Mouse (Mus musculus): Measurements from ENCODE around the gene Dtnb. TPM values are rescaled to one million over a fixed set of nuclear protein-coding genes. Genes with fewer than 3 reads are reported as not detected.
"Not testable (repeated sequence)": the region's sequence is repeated elsewhere in the genome, so short reads cannot be mapped to it uniquely, and the experiment has no call there.

Dtnb gene
- total RNA-seq, 2 experiments from 2014 or later: 1.6 to 4.3 TPM

DNA sequence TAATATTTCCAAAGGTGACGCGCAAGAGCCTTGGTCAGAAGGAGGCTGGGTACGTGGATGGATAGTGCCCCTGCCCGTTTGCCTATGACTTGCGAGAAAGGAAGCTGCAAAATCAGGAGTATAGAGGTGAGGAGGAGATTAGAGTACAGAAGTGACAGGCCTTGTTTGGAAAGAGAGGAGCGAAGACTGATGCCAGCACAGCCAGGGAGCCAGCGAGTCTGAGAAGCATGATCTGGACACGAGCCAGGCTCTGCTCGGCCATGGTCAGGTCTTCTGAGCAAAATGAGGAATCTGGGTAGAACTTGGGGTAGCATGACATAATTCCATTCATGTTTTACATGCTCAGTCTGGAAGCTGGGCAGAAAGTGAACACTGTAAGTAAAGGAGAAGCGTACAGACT, 85.6 kb downstream of the Dtnb start:
- DNase-seq: no peak
- intact Hi-C loops (cut with DNase I): no loop called here

DNA sequence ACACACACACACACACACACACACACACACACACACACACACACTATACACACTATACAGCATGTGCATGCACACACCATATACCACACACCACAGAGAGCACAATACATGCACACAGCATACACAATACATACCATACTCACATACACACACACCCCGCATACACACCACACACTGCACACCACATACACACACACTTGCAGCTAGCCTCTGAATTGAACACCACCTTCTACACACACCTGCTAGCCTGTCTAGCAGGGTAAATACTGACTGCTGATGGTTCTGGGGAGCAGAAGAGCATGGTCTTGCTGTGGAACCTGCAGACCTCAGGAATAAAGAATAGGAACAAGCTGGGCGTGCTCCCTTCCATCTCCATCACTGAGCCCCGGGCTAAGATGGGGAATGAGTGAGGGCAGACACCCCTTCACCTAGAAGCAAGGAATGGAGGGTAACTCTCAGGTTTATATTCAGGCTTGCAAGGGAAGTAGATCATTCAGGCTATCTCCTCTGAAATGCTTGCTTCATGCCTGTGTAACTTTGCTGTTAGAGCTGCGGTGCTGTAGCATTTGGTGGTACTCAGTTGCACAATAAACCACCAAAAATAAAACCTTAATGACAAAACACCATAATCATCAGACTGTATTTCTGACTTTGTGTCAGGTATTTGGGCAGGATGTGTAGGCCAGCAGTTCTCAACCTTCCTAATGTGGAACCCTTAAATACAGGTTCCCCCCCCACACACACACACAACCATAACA, 87.6 kb downstream of the Dtnb start:
- intact Hi-C loops (cut with DNase I): loop anchor here (10.0 kb wide), 2 partner anchors 265 to 415 kb away; no protein-coding TSS in a partner anchor
- DNase-seq: no peak

DNA sequence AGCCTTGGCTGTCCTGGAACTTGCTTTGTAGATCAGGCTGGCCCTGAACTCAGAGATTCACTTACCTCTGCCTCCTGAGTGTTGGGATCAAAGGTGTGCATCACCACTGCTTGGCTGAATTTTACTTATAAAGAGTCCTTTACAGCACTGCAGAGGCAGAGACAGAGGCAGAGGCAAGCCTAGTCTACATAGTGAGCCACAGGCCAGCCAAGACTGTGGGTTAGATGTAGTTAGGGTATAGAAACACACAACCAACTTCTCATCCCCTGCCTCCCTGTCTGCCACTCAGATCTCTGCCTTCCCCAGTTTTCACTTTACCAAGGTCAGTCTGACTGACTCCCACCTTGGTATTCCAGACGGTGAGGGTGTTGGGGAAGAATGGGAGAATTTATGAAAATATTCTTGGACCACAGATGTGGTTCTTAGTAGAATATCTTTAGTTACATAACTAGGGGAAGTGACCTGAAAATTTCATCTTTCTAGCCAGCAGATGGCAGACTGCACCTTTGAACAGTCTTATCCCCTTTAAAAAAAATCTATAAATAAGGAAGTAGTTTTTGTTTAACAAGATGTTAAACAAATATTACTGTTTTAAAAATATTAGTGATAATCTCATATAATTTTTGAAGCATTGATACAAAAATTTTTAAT, 88.9 kb downstream of the Dtnb start:
- no peak for DNase-seq
- intact Hi-C loops (cut with DNase I): loop anchor here (10.0 kb wide), 2 partner anchors 264 to 414 kb away; no protein-coding TSS in a partner anchor

- intact Hi-C loops (cut with DNase I): loop anchor here (10.0 kb wide), 2 partner anchors 262 to 412 kb away; no protein-coding TSS in a partner anchor
- no peak for DNase-seq
Observed at GRCm38 (mm10) chr12:3662660-3663059, 90.5 kb downstream of the Dtnb start.

DNA sequence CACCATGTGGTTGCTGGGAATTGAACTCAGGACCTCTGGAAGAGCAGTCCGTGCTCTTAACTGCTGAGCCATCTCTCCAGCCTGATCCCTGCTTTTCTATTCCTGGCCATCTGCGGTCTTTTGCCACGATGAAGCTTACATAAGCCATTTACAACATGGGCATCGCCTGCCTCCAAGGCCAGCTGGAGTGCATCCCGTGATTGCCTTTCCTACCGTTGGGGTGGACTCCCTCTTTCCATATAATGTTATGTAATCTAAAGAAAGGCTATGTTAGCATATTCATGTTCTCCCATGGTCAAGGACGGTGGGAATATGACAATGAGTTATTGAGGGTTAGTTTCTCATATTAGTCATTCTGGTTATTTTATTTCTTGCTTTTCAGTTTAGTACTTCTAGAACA, 91.2 kb downstream of the Dtnb start:
- intact Hi-C loops (cut with DNase I): loop anchor here (10.0 kb wide), 2 partner anchors 261 to 411 kb away; no protein-coding TSS in a partner anchor
- DNase-seq: no peak

DNA sequence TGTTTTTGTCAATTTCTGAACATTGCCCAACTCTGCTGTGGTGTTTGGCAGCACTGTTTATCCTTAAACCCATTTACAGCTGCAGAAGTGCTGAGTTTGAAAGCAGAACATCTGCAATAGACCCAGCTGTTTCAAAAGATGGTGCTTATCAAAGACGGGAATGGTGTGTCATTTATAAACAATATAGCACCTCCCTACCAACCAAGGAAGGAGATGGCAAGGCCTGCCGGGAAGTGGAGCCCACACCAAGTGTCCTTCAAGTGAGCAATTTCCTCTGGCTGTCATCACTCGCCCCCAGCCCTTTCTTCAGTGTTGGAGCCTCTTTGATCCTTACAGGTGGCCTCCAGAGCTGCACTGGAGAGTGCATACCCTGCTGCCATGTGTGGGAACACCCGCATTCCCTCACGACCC, 97.8 kb downstream of the Dtnb start:
- intact Hi-C loops (cut with DNase I): loop anchor here (10.0 kb wide), 2 partner anchors 255 to 405 kb away; no protein-coding TSS in a partner anchor
- DNase-seq: no peak

DNA sequence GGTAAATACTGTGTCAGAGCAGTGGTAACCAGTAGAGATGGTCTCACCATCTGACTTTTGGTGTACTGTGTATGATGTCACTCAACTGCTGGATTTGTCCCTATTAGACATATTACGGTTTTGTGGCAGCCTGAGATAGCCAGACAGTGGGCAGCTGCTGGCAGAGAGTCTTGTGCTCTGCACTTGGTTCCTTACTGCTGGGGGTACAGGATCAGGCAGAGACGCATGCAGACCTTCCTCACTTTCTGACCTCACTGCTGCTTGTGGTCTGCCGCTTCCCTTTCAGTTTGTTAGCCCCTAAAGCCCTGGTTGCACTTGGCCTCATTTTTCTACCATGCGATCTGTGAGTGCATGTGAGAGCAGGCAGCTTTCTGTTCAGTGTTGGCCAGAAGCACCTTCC, 98.9 kb downstream of the Dtnb start:
- intact Hi-C loops (cut with DNase I): no loop called here
- DNase-seq: no peak

GRCm38 (mm10) chr12:3672786-3673185, 100.6 kb downstream of the Dtnb start:
- DNase-seq: no peak
- intact Hi-C loops (cut with DNase I): no loop called here

- DNase-seq: no peak
- intact Hi-C loops (cut with DNase I): no loop called here
Observed at GRCm38 (mm10) chr12:3673886-3674285, 101.7 kb downstream of the Dtnb start.

GRCm38 (mm10) chr12:3674913-3675312, 102.7 kb downstream of the Dtnb start:
- no peak for DNase-seq
- intact Hi-C loops (cut with DNase I): no loop called here

GRCm38 (mm10) chr12:3680721-3681120, 108.5 kb downstream of the Dtnb start:
- no peak for DNase-seq

DNA sequence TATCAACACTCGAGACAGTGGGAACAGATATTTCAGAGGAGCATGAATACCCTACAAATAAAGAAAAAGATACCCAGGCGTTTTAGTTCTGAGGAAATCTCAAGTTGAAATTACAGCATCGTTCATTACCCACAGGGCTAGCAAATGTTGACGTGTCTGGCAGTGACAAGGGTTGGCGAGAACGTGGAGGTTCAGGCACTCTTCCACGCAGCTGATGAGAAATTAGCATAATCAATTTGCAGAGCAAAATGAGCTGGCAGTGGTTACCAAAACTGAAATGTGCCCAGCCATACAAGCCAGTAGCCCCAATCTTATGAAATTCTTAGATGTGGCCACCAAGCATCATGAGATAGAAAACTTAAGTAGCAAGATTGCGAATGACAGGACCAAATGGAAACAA, 110.9 kb downstream of the Dtnb start:
- intact Hi-C loops (cut with DNase I): no loop called here
- no peak for DNase-seq

More at GRCm38 (mm10) chr12:3680721-3681120, 108.5 kb downstream of the Dtnb start:
- intact Hi-C loops (cut with DNase I): no loop called here

GRCm38 (mm10) chr12:3686419-3686940, 114.3 kb downstream of the Dtnb start:
- DNase-seq: no peak
- intact Hi-C loops (cut with DNase I): no loop called here

DNA sequence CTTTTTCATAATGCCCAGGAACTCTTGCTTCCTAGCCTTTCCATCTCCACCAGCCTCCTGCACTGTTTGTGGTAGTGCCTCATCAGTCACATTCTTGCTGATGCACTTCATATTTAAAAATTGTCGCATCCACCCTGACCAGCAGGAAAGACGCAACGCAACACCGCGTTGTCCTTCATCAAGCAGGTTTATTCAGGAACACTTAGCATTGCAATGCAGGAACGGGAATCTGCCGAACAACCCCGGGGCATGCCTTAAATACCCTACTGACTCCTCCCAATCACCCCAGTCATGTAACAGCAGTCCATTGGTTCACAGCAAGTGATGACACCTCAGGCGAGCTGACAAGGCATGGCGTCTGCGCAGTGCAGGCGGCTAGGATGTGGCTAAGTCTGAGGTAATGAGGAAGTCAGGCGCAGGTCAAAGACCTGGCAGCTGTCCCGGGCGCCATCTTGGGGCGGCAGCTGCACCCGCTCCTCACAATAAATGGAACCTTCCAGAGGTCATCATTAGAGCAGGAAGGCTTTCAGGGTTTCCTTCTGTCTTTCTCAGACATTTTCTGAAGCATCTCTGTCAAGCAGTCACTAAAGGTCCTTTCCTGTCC, 118.8 kb downstream of the Dtnb start:
- DNase-seq; intact Hi-C loops (cut with DNase I): not testable (repeated sequence)

DNA sequence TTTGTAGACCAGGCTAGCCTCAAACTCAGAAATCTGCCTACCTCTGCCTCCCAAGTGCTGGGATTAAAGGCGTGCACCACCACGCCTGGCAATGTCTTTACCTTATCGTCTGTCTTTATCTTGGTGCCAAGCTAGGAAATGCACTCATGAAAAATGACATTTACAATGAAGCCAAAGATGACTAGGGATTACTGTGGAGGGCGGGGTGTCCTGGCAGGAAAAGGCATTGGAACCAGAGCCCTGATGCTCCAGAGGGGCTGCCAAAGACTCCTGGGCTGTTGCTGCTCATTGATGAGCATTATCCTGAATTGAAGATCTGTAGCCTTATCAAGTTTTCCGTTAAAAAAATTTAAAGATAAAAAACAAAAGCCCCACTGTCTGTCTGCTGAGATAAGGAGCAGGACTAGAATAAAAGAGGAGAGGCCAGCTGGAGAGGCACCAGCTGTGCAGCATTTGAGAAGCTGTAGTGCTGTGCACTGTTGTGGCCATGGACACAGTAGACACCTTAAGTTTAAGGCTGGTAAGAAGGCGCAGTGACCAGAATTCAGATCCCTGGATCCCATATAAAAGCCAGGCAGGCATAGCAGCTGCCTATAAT, 120.7 kb downstream of the Dtnb start:
- DNase-seq: no peak
- intact Hi-C loops (cut with DNase I): no loop called here

- intact Hi-C loops (cut with DNase I): loop anchor here (5.0 kb wide), 1 partner anchor 96 kb away; no protein-coding TSS in a partner anchor
- no peak for DNase-seq
Observed at GRCm38 (mm10) chr12:3695741-3696501, 123.7 kb downstream of the Dtnb start.

- DNase-seq: no peak
- intact Hi-C loops (cut with DNase I): no loop called here
Observed at GRCm38 (mm10) chr12:3700503-3700902, 128.3 kb downstream of the Dtnb start.

DNA sequence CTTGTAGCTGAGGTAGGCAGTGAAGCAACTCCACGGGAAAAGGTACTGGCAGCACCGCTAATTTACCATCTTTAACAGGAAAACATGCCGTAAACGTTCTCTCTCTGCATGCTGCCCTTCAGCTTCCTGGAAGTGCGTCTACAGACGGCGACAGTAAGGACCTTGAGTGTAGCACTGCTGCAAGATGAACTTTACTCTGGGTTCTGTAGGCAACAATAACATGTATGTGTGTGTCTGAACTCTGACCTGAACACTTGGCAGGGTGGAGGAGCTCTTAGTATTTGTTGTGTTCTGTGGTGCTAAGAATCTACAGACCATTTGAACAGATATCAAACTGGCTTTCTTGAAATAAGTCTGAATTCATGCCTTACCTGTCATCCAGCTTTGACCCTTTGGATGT, 130.7 kb downstream of the Dtnb start:
- intact Hi-C loops (cut with DNase I): no loop called here
- DNase-seq: no peak

DNA sequence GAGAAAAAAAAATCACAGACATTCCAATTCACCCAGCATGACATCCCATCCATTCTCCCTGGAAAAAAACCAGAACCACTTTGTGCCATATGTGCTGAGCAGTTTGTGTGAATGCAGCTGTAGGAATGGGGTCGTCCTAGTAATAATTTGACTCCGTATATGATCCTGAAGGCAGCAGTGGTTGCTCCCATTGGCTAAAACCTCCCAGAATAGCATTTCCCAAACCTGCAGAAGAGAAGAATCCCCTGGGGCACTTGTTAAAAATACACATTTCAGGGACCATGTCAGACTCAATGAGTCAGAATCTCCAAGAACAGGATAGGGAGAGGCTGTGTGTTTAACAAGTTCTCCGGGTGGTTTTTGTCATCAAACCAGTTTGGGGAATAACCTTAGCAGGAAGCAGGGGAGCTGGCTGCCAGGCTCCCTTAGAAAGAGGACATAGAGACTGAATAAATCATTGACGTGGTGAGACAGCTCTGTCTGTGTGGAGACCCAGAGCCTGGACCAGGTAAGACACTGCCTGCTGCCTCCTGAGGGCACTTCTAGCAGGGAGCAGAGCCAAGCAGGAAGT, 147.1 kb downstream of the Dtnb start:
- DNase-seq: no peak
- intact Hi-C loops (cut with DNase I): no loop called here

- no peak for DNase-seq
- intact Hi-C loops (cut with DNase I): no loop called here
Observed at GRCm38 (mm10) chr12:3720527-3720926, 148.3 kb downstream of the Dtnb start.
